Mouse (Mus musculus) C2C12 (cell line): ENCODE measurements around the gene Src.

Experiments used
- CEBPB ChIP-seq: IDR thresholded peaks from one replicate; pipeline ENCODE4 v1.6.1; 2011; ENCODE audit warnings: low read depth, mild to moderate bottlenecking, control low read depth, moderate library complexity
- CTCF ChIP-seq: IDR thresholded peaks from one replicate; pipeline ENCODE4 v1.5.1; 2011; ENCODE audit not compliant: control insufficient read depth, insufficient read depth, insufficient read length

DNA sequence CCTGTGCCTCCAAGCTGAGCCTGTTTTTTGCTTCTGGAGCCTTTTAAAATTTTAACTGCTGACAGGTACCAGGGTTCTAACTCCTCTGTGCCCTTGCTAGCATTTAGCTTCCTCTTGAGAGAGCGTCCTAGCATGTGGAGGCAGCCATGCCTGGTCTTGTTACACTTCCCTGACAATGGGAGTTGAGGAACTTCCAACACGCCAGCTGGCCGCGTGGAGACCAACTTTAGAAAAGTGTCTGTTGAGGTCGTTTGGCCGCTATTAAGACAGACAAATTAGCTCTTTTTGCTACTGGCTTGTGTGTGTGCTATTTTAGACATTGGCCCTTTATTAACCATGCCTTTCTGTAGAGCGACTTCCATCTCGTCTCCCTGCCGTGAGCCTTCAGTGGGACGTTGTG lies 18.4 kb upstream of the Src start:
- TF ChIP-seq CTCF = no peak
- no peak for TF ChIP-seq CEBPB
